ENCODE assay signal across 8 mouse cellular contexts in the genomic region with DNA sequence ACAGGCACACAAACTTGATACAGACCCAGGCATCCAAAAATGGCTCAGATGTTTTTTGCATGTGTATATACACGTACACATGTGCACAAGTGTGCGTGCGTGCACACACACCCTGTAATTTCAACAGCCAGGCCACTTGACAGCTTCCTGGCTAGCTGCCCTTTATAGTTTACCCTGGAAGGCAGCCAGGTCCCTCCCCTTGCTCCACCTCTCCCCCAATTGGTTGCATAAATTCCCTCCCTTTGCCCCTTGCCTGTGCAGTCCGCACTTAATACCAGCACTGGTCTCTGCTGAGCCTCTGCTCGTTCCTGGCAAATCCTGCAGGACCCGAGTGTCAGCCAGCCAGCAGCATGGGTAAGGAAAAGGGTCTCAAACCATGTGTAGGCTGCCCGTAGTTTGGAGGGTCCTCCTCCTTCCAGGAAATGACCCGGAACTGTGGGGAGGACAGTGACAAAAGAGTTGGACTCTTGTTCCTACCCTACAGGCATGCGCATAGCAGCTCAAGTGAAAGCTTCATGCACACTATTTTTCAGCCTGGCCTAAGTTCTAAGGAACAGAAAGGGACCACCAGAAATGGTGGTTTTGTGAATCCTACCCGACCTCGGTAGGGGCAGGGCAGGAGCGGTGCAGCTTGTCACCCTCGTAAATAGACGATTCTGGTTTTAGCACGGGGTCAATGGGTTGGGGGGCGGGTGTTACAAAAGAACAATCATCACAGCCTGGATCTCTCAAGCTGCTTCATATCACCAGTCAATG. TPM values are rescaled to one million over a fixed set of nuclear protein-coding genes. Genes with fewer than 3 reads are reported as not detected.
A peak's percentile ranks its signal among the peaks of the same experiment; 100 is the strongest.
DNase-seq lines count a peak whose midpoint lies in the region; ATAC-seq lines count a peak whose summit lies in the region.

A gene (plus strand): TSS at position 248 of the 756 bp plus-strand sequence.

- no peaks in the 10 kb centered on the region for H3K9me3 ChIP-seq in embryonic facial prominence, embryonic 13.5 days

- peak within 1 kb of the TSS; percentile 61 for H3K9ac ChIP-seq in embryonic facial prominence, embryonic 13.5 days

- peak within 1 kb of the TSS; percentile 82 for H3K27ac ChIP-seq in embryonic facial prominence, embryonic 13.5 days

- H3K27me3 ChIP-seq in embryonic facial prominence, embryonic 13.5 days: no peaks in the 10 kb centered on the region

- peaks cover 13% of the 10 kb centered on the region for H3K4me1 ChIP-seq in embryonic facial prominence, embryonic 13.5 days

- ATAC-seq in embryonic facial prominence, embryonic 13.5 days (ENCODE audit: insufficient number of reproducible peaks, insufficient read depth, low FRiP score, low TSS enrichment, low read depth): peak; percentile 84
- peak; percentile 84 for ATAC-seq in granulocyte monocyte progenitor cell, adult 5-6 weeks (replicated peaks; ENCODE audit: poor library complexity, severe bottlenecking)
- ATAC-seq in megakaryocyte-erythroid progenitor cell, adult 5-6 weeks (replicated peaks; ENCODE audit: low FRiP score, low TSS enrichment, poor library complexity, severe bottlenecking): peak; percentile 53

- WGBS in embryonic facial prominence, embryonic 13.5 days: 30% methylated on average over 16 of the region's 16 CpGs

- H3K36me3 ChIP-seq in embryonic facial prominence, embryonic 13.5 days: no peaks in the 10 kb centered on the region

- H3K4me2 ChIP-seq in embryonic facial prominence, embryonic 13.5 days: peak within 1 kb of the TSS; percentile 57

- H3K4me3 ChIP-seq in embryonic facial prominence, embryonic 13.5 days: peak within 1 kb of the TSS; percentile 28

- peak; percentile 90 for DNase-seq in adrenal gland, postnatal 36 days
- DNase-seq in kidney, adult 11 months: peak; percentile 95
- peak; percentile 39 to 55 for DNase-seq in left cerebral cortex, postnatal 36 days (ENCODE audit: low spot score in 2 of 2)
- peak; percentile 22 for DNase-seq in right cerebral cortex, postnatal 14 days
- DNase-seq in T-cell, adult 2 months (ENCODE audit: low spot score): no peak

- intact Hi-C loops in left cerebral cortex, postnatal 36 days (cut with DNase I): no loop called here

RNA-seq across cellular contexts. Expression of the gene that starts here (rescaled TPM):
- total RNA-seq in adrenal gland, postnatal 36 days (2021): 10 to 100 TPM; 40.5 to 81.7 TPM
- polyA plus RNA-seq in embryonic facial prominence, embryonic 13.5 days (2015; fragmentation: Nextera tagmentation; extraction: Ambion mirVana): 18.9 and 25.2 TPM in 2 replicates
- 30.4 and 39.7 TPM in 2 replicates for total RNA-seq in granulocyte monocyte progenitor cell, adult 5-6 weeks (2014; fragmentation: Nextera tagmentation)
- 19.2 and 20.1 TPM in 2 replicates for total RNA-seq in granulocyte monocyte progenitor cell, adult 5-6 weeks (2017)
- 10 to 100 TPM in 1 of 2 experiments, 1 to 10 TPM in 1; 9.7 to 10.0 TPM for total RNA-seq in left cerebral cortex, postnatal 36 days (2021)
- 128 and 136 TPM in 2 replicates for total RNA-seq in megakaryocyte-erythroid progenitor cell, adult 5-6 weeks (2014; fragmentation: Nextera tagmentation)
- 100 and 113 TPM in 2 replicates for total RNA-seq in megakaryocyte-erythroid progenitor cell, adult 5-6 weeks (2017)
